Mouse (Mus musculus): ENCODE measurements around the gene Dhrs7c. TPM values are rescaled to one million over a fixed set of nuclear protein-coding genes. Genes with fewer than 3 reads are reported as not detected.

Gene Dhrs7c
- polyA plus RNA-seq (2014; fragmentation: Nextera tagmentation; extraction: Ambion mirVana): not detected in 2 replicates

DNA sequence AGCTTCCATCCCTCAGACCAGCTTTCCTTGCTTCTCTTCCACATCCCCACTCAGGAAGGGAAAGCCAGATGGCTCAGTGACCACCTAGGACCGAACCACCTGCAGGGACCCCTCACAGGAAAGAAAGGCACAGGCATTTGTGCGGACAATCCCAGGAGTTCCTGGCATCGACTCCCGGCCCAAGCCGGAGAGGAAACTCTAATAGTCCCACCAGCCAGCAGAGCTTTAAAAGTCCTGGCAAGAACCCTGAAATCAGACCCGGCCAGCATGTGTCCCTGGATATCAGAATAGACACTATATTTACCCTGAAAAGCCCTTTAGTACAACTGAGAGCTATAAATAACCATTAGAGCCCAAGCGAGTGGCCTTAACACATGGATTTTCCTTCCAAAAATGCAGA lies at the start of gene Dhrs7c:
Gene Dhrs7c (plus strand): TSS at position 257 of the 400 bp plus-strand sequence.
- Histone ChIP-seq H3K4me3 (ENCODE audit: low read depth, low read length) (no peak within 1 kb of the TSS), H3K27ac (ENCODE audit: low read depth, low read length) (no peak within 1 kb of the TSS), H3K9ac (ENCODE audit: low read depth, low read length) (no peak within 1 kb of the TSS), H3K36me3 (ENCODE audit: control insufficient read depth, insufficient read depth, low read length) (no peaks in the 10 kb centered on the region), H3K4me1 (replicated peaks; ENCODE audit: control insufficient read depth, insufficient read depth, low read length) (no peaks in the 10 kb centered on the region), H3K4me2 (no peak within 1 kb of the TSS), H3K9me3 (ENCODE audit: control insufficient read depth, low read length) (no peaks in the 10 kb centered on the region), H3K27me3 (replicated peaks; ENCODE audit: control insufficient read depth, insufficient read depth, low read length) (no peaks in the 10 kb centered on the region)
- 86% methylated on average over 7 of the region's 7 CpGs for WGBS
- no peak for DNase-seq (ENCODE audit: low spot score)
- no peak for ATAC-seq (replicated peaks; ENCODE audit: low FRiP score)

DNA sequence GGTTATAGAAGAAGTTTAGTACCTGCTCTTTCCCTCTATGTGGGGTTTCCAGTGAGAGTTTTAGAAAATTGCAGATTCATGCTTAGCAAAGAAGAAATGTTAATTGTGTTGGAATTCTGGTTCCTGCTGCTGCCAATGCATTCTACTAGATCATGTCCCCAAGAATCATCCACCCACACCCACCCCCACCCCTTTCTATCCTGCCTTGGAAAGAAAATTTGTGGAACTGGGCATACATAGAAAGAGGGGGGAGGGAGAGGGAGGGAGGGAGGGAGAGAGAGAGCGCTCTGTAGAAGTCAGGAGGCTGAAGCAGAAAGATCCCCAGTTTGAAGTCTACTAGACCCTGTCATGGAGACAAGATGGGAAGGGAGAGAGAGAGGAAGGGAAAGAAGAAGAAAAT lies 41.7 kb upstream of the Dhrs7c start:
- Histone ChIP-seq H3K36me3 (ENCODE audit: control insufficient read depth, insufficient read depth, low read length) (no peaks in the 10 kb centered on the region), H3K27ac (ENCODE audit: low read depth, low read length) (no peak overlapping the region), H3K4me3 (ENCODE audit: low read depth, low read length) (no peak overlapping the region), H3K27me3 (replicated peaks; ENCODE audit: control insufficient read depth, insufficient read depth, low read length) (no peaks in the 10 kb centered on the region), H3K9me3 (ENCODE audit: control insufficient read depth, low read length) (no peaks in the 10 kb centered on the region), H3K4me2 (no peak overlapping the region), H3K4me1 (replicated peaks; ENCODE audit: control insufficient read depth, insufficient read depth, low read length) (no peaks in the 10 kb centered on the region), H3K9ac (ENCODE audit: low read depth, low read length) (no peak overlapping the region)
- DNase-seq (ENCODE audit: low spot score) (no peak), ATAC-seq (replicated peaks; ENCODE audit: low FRiP score) (no peak)
- WGBS: 85% methylated on average over 1 of the region's 1 CpGs

DNA sequence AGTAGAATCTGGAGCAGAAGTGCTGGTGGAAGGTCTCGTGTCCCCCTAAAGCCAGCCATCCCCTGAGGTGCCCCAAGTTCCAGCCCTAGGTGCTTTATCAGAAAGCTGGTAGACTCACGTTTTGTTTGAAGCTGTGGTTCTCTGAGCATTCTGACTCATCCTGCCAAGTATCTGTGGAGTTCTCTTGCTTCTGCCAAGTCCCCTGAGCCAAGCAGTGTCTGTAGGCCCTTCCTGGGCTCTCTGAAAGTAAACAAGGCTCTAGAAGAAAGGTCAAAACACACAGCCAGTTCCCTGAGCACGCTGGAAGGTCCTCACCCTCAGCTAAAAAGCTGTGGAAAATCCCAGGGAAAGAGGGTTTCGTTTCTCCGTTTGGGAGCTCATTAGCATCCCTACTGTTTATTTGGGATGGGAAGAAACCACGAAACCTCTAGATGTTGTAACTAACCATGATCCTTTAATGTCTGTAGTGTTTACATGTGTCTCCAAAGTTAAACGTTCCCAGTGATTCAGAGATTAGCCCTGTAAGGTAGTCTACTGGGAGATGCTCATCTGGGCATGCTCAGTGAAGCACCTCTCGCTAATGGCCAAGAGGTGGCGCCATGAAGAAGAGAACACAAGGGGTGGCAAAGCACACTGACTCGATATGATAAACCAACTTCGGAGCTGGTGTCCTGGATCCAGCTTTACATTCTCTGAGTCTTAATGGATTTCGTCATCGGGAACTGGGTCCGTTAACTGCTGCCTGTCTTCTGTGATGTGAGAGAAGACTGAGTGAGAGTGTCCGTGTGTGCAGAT lies 40.4 kb upstream of the Dhrs7c start:
- WGBS: 66% methylated on average over 15 of the region's 15 CpGs
- Histone ChIP-seq H3K4me3 (ENCODE audit: low read depth, low read length) (no peak overlapping the region), H3K4me2 (no peak overlapping the region), H3K9me3 (ENCODE audit: control insufficient read depth, low read length) (no peaks in the 10 kb centered on the region), H3K27me3 (replicated peaks; ENCODE audit: control insufficient read depth, insufficient read depth, low read length) (no peaks in the 10 kb centered on the region), H3K36me3 (ENCODE audit: control insufficient read depth, insufficient read depth, low read length) (no peaks in the 10 kb centered on the region), H3K4me1 (replicated peaks; ENCODE audit: control insufficient read depth, insufficient read depth, low read length) (no peaks in the 10 kb centered on the region), H3K9ac (ENCODE audit: low read depth, low read length) (no peak overlapping the region), H3K27ac (ENCODE audit: low read depth, low read length) (no peak overlapping the region)
- DNase-seq (ENCODE audit: low spot score) (no peak), ATAC-seq (replicated peaks; ENCODE audit: low FRiP score) (no peak)

DNA sequence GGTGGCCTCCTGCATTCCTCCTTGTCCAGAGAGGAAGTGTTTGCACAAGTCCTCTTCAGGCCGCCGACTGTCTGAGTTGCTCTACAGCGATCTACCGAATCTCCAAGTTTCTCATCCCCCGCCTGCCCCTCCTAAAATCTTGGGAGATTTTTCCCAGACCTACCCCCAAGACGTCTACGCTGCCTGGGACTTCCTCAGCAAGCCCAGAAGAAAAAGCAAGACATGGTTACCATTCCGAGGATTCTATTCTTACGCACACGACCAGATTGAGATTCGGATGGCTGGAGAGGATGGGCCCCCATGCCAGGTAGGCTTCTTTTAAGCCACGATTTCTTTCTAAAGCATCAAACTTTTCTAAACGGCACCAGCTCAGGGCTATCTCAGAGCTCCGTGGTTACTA lies 26.9 kb upstream of the Dhrs7c start, which contains the start of gene Glp2r:
Gene Glp2r (minus strand): TSS at position 101 of the 400 bp plus-strand sequence.
- no peaks in the 10 kb centered on the region for H3K9me3 ChIP-seq (ENCODE audit: control insufficient read depth, low read length)
- H3K27ac ChIP-seq (ENCODE audit: low read depth, low read length): no peak within 1 kb of the TSS
- no peak within 1 kb of the TSS for H3K9ac ChIP-seq (ENCODE audit: low read depth, low read length)
- no peaks in the 10 kb centered on the region for H3K36me3 ChIP-seq (ENCODE audit: control insufficient read depth, insufficient read depth, low read length)
- no peaks in the 10 kb centered on the region for H3K4me1 ChIP-seq (replicated peaks; ENCODE audit: control insufficient read depth, insufficient read depth, low read length)
- WGBS: 74% methylated on average over 14 of the region's 14 CpGs
- no peak within 1 kb of the TSS for H3K4me2 ChIP-seq
- H3K4me3 ChIP-seq (ENCODE audit: low read depth, low read length): no peak within 1 kb of the TSS
- H3K27me3 ChIP-seq (replicated peaks; ENCODE audit: control insufficient read depth, insufficient read depth, low read length): no peaks in the 10 kb centered on the region
- ATAC-seq (replicated peaks; ENCODE audit: low FRiP score) (no peak), DNase-seq (ENCODE audit: low spot score) (no peak)

DNA sequence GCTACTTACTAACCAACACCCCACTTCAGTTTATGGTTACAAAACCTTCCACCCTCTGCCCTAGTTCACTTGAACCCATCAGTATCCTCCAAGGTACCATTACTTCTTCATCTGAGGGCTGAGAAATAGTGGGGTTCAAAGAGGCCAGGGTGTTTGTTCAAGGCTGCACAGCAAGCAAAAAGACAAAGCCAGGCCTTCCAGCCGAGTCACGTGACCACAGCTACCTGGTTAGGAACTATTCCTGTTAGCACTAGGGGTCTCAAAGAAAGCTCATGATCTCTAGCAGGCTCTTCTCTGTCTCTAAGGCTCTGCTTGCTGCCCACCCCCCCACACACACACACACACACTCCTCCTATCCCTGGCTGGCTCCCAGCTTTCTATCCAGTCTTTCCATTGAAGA lies 26.3 kb upstream of the Dhrs7c start:
- no peak overlapping the region for H3K4me2 ChIP-seq
- H3K9ac ChIP-seq (ENCODE audit: low read depth, low read length): no peak overlapping the region
- DNase-seq (ENCODE audit: low spot score) (no peak), ATAC-seq (replicated peaks; ENCODE audit: low FRiP score) (no peak)
- no peaks in the 10 kb centered on the region for H3K4me1 ChIP-seq (replicated peaks; ENCODE audit: control insufficient read depth, insufficient read depth, low read length)
- WGBS: 87% methylated on average over 2 of the region's 2 CpGs
- no peak overlapping the region for H3K27ac ChIP-seq (ENCODE audit: low read depth, low read length)
- no peaks in the 10 kb centered on the region for H3K9me3 ChIP-seq (ENCODE audit: control insufficient read depth, low read length)
- no peak overlapping the region for H3K4me3 ChIP-seq (ENCODE audit: low read depth, low read length)
- no peaks in the 10 kb centered on the region for H3K27me3 ChIP-seq (replicated peaks; ENCODE audit: control insufficient read depth, insufficient read depth, low read length)
- no peaks in the 10 kb centered on the region for H3K36me3 ChIP-seq (ENCODE audit: control insufficient read depth, insufficient read depth, low read length)

DNA sequence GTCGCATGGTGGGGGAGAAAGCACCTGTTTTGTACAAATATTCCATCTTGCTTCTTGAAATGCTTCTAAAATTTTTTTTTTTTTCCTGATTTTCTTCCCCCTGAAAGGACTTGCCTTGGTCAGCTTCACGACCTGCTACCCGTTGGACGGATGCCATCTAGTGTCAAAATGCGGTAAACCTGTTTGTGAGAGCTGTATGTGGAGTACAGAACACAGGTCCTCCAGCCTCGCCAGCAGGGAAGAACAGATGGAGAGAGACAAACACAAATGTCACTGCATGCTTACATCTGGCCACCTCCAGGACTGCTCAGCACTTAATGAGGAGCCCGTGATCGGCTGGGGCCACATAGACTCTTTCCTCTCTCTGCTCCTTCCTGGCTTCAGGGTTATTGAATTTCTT lies 25.4 kb upstream of the Dhrs7c start:
- Histone ChIP-seq H3K27me3 (replicated peaks; ENCODE audit: control insufficient read depth, insufficient read depth, low read length) (no peaks in the 10 kb centered on the region), H3K9me3 (ENCODE audit: control insufficient read depth, low read length) (no peaks in the 10 kb centered on the region), H3K36me3 (ENCODE audit: control insufficient read depth, insufficient read depth, low read length) (no peaks in the 10 kb centered on the region), H3K4me2 (no peak overlapping the region), H3K4me3 (ENCODE audit: low read depth, low read length) (no peak overlapping the region), H3K27ac (ENCODE audit: low read depth, low read length) (no peak overlapping the region), H3K4me1 (replicated peaks; ENCODE audit: control insufficient read depth, insufficient read depth, low read length) (no peaks in the 10 kb centered on the region), H3K9ac (ENCODE audit: low read depth, low read length) (no peak overlapping the region)
- DNase-seq (ENCODE audit: low spot score) (no peak), ATAC-seq (replicated peaks; ENCODE audit: low FRiP score) (no peak)
- 29% methylated on average over 8 of the region's 8 CpGs for WGBS

DNA sequence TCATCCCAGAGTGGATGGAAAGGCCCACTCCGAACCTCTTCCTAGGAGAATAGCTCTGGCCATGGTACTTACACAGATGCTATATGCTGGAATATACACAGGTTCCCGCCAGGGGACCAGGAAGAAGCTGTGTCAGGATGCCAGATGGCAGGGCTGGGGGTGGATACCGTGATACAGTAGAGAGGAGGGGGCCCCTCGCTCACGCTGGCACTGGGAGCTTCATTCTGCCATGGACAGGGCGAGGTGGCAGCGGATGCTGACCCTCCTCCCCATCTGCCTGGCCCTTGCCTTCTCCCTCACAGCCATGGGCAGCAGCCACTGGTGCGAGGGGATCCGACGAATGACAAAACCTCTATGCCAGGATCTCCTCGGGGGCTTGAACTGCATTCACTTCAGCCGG lies 23.6 kb upstream of the Dhrs7c start, which contains the start of gene Gsg1l2:
Gene Gsg1l2 (plus strand): TSS at position 230 of the 400 bp plus-strand sequence.
- H3K9me3 ChIP-seq (ENCODE audit: control insufficient read depth, low read length): no peaks in the 10 kb centered on the region
- WGBS: 87% methylated on average over 12 of the region's 12 CpGs
- ATAC-seq (replicated peaks; ENCODE audit: low FRiP score): no peak

DNA sequence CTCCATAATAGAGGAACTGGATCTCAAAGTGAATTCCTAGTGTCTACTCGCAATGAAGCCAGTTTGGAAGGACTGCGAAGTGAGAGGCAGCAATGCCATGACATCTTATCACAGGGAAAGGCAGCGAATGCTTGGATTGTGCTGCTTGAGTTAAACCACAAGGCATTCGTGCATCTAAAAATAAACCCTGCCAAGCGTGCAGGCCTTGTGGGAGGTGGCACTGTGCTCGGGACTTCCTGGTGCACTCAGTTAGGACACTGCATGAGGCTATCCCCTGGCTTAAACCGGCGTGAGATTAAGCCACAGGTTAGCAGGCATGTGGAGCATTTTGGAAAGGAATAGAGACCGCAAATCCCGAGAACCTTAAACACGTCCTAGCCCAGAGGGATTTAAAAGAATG lies 7.8 kb upstream of the Dhrs7c start:
- Histone ChIP-seq H3K9ac (ENCODE audit: low read depth, low read length) (no peak overlapping the region), H3K4me2 (no peak overlapping the region), H3K27ac (ENCODE audit: low read depth, low read length) (no peak overlapping the region), H3K9me3 (ENCODE audit: control insufficient read depth, low read length) (no peaks in the 10 kb centered on the region), H3K4me1 (replicated peaks; ENCODE audit: control insufficient read depth, insufficient read depth, low read length) (no peaks in the 10 kb centered on the region), H3K4me3 (ENCODE audit: low read depth, low read length) (no peak overlapping the region), H3K27me3 (replicated peaks; ENCODE audit: control insufficient read depth, insufficient read depth, low read length) (no peaks in the 10 kb centered on the region), H3K36me3 (ENCODE audit: control insufficient read depth, insufficient read depth, low read length) (no peaks in the 10 kb centered on the region)
- ATAC-seq (replicated peaks; ENCODE audit: low FRiP score) (no peak), DNase-seq (ENCODE audit: low spot score) (no peak)
- WGBS: 57% methylated on average over 11 of the region's 11 CpGs

More for the DNA sequence above, 23.6 kb upstream of the Dhrs7c start, which contains the start of gene Gsg1l2:
- DNase-seq (ENCODE audit: low spot score): no peak
- H3K27me3 ChIP-seq (replicated peaks; ENCODE audit: control insufficient read depth, insufficient read depth, low read length): no peaks in the 10 kb centered on the region
- no peaks in the 10 kb centered on the region for H3K36me3 ChIP-seq (ENCODE audit: control insufficient read depth, insufficient read depth, low read length)
- H3K9ac ChIP-seq (ENCODE audit: low read depth, low read length): no peak within 1 kb of the TSS
- H3K4me3 ChIP-seq (ENCODE audit: low read depth, low read length): no peak within 1 kb of the TSS
- no peak within 1 kb of the TSS for H3K27ac ChIP-seq (ENCODE audit: low read depth, low read length)
- no peaks in the 10 kb centered on the region for H3K4me1 ChIP-seq (replicated peaks; ENCODE audit: control insufficient read depth, insufficient read depth, low read length)
- no peak within 1 kb of the TSS for H3K4me2 ChIP-seq

DNA sequence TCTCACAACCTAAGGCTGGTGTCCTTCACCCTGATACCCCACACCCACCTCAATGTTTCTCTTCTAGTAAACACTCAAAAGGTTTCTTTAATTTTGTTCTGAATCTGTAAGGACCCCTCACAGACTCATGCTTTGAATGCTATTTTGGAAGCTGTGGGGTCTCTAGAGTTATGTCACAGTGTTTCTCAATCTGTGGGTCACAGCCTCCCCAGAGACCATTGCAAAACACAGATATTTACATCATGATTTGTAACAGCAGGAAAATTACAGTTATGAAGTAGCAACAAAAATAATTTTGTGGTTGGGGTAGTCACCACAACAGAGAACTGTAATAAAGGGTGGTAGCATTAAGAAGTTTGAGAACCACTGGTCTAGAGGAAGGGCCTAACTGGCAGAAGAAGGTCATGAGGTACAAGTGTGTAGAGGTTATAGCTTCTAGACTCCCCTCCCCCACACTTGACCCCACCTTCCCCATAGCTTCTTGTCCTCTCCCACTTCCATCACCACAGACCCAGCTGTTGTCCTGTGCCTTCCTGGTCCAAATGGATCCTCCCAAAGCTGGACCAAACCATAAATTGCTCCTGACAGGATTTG lies 2.2 kb downstream of the Dhrs7c start:
- H3K9ac ChIP-seq (ENCODE audit: low read depth, low read length): no peak overlapping the region
- H3K4me3 ChIP-seq (ENCODE audit: low read depth, low read length): no peak overlapping the region
- ATAC-seq (replicated peaks; ENCODE audit: low FRiP score) (no peak), DNase-seq (ENCODE audit: low spot score) (no peak)
- no peaks in the 10 kb centered on the region for H3K9me3 ChIP-seq (ENCODE audit: control insufficient read depth, low read length)
- H3K27ac ChIP-seq (ENCODE audit: low read depth, low read length): no peak overlapping the region
- no peaks in the 10 kb centered on the region for H3K36me3 ChIP-seq (ENCODE audit: control insufficient read depth, insufficient read depth, low read length)
- no peaks in the 10 kb centered on the region for H3K27me3 ChIP-seq (replicated peaks; ENCODE audit: control insufficient read depth, insufficient read depth, low read length)
- no peak overlapping the region for H3K4me2 ChIP-seq
- H3K4me1 ChIP-seq (replicated peaks; ENCODE audit: control insufficient read depth, insufficient read depth, low read length): no peaks in the 10 kb centered on the region

All from liver, embryonic 11.5 days (tissue).